Mouse (Mus musculus): ENCODE measurements around the gene Zkscan17.

GRCm38 (mm10) chr11:59477240-59477639 lies 49.3 kb downstream of the Zkscan17 start:
- no peak for TF ChIP-seq EP300 (IDR thresholded peaks at IDR 0.05; ENCODE audit: low read depth)
- no peak for TF ChIP-seq CTCF (IDR thresholded peaks at IDR 0.05; ENCODE audit: low read depth)

All from liver, embryonic 14.5 days (tissue).